Mouse (Mus musculus) hindbrain, embryonic 11.5 days (tissue): ENCODE data around the gene Antxr2. TPM values are rescaled to one million over a fixed set of nuclear protein-coding genes. Genes with fewer than 3 reads are reported as not detected.

Source experiments
- ATAC-seq: fragments of 200-750 bp; cut with Nextera tagmentation; 2 replicates; pipeline ENCODE4 v1.8.0; 2017; ENCODE audit warnings: mild to moderate bottlenecking, moderate TSS enrichment, moderate library complexity; ENCODE audit not compliant: low FRiP score
- DNase-seq: peaks from one replicate; pipeline ENCODE4 v3.0.0-alpha.2; 2015; ENCODE audit warnings: low spot score
- H3K27ac ChIP-seq: fragments of 300-500 bp; sonication (generic); 2 replicates; pipeline ENCODE4 v1.5.1; 2014; ENCODE audit warnings: mild to moderate bottlenecking, low read depth, low read length
- H3K27me3 ChIP-seq: fragments of 300-500 bp; sonication (generic); 2 replicates; pipeline ENCODE4 v1.6.1; 2014; ENCODE audit warnings: mild to moderate bottlenecking, low read length, moderate library complexity, mixed read lengths; ENCODE audit not compliant: control insufficient read depth, insufficient read depth
- H3K36me3 ChIP-seq: fragments of 300-500 bp; sonication (generic); 2 replicates; pipeline ENCODE4 v1.6.1; 2014; ENCODE audit warnings: mild to moderate bottlenecking, low read length, moderate library complexity, mixed read lengths; ENCODE audit not compliant: control insufficient read depth, insufficient read depth
- H3K4me1 ChIP-seq: fragments of 300-500 bp; sonication (generic); replicated peaks from 2 replicates; pipeline ENCODE4 v1.6.1; 2014; ENCODE audit warnings: low read length, mixed read lengths; ENCODE audit not compliant: control insufficient read depth, insufficient read depth
- H3K4me2 ChIP-seq: fragments of 300-500 bp; sonication (generic); replicated peaks from 2 replicates; pipeline ENCODE4 v1.6.1; 2014; ENCODE audit warnings: mild to moderate bottlenecking, low read depth, low read length
- H3K4me3 ChIP-seq: fragments of 300-500 bp; sonication (generic); 2 replicates; pipeline ENCODE4 v1.5.1; 2014; ENCODE audit warnings: low read depth, low read length
- H3K9ac ChIP-seq: fragments of 300-500 bp; sonication (generic); 2 replicates; pipeline ENCODE4 v1.6.1; 2014; ENCODE audit warnings: low read depth, low read length
- H3K9me3 ChIP-seq: fragments of 300-500 bp; sonication (generic); 2 replicates; pipeline ENCODE4 v1.6.1; 2016; ENCODE audit warnings: low read length; ENCODE audit not compliant: control insufficient read depth
- WGBS: fragments of 180-500 bp; shearing (Covaris S2); extraction: QIAGEN DNeasy Blood & Tissue Kit; methylation state at CpG from one replicate; pipeline ENCODE4 v1.1.7; 2014; 5-methylcytosine and 5-hydroxymethylcytosine counted together
- polyA plus RNA-seq: library from polyadenylated mRNA; unstranded; fragments of >200 nt; fragmentation: Nextera tagmentation; extraction: Ambion mirVana; gene quantifications from 2 replicates; pipeline ENCODE4 v1.2.1, GENCODE M21; 2014

Gene Antxr2
- polyA plus RNA-seq, 1 experiment from 2014 or later = 9.5 TPM

DNA sequence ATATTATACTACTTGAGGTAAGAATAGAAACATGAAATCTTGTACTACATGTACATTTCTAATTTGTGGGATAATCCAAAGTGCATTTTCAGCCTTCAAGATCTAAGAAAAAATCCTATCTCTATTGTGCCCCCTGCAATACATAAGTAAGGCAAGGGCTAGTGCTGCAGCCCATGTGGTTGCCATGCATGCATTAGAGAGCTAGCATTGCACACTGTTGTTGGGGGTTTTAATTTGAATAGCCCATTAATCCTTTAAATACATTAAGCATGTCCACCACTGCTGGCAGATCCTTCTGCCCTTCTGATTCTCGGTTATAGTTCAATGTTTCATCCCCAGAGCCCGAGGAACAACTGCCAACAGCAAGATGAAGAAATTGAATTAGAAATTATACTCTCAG, 116.0 kb downstream of the Antxr2 start:
- H3K4me3 ChIP-seq = no peak overlapping the region
- H3K9me3 ChIP-seq = no peaks in the 10 kb centered on the region
- no peak overlapping the region for H3K27ac ChIP-seq
- no peaks in the 10 kb centered on the region for H3K27me3 ChIP-seq
- H3K36me3 ChIP-seq = no peaks in the 10 kb centered on the region
- ATAC-seq (no peak), DNase-seq (no peak)
- no peak overlapping the region for H3K9ac ChIP-seq
- no peak overlapping the region for H3K4me2 ChIP-seq
- H3K4me1 ChIP-seq = no peaks in the 10 kb centered on the region
- WGBS = 81% methylated on average over 2 of the region's 2 CpGs

GRCm38 (mm10) chr5:97913901-97914300, 116.9 kb downstream of the Antxr2 start:
- Histone ChIP-seq H3K9ac (no peak overlapping the region), H3K4me1 (no peaks in the 10 kb centered on the region), H3K36me3 (no peaks in the 10 kb centered on the region), H3K4me3 (no peak overlapping the region), H3K4me2 (no peak overlapping the region), H3K9me3 (no peaks in the 10 kb centered on the region), H3K27ac (no peak overlapping the region), H3K27me3 (no peaks in the 10 kb centered on the region)
- no peak for ATAC-seq
- no peak for DNase-seq
- 95% methylated on average over 6 of the region's 6 CpGs for WGBS

GRCm38 (mm10) chr5:97907482-97907881, 123.4 kb downstream of the Antxr2 start:
- Histone ChIP-seq H3K9me3 (no peaks in the 10 kb centered on the region), H3K9ac (no peak overlapping the region), H3K4me3 (no peak overlapping the region), H3K27me3 (no peaks in the 10 kb centered on the region), H3K4me1 (no peaks in the 10 kb centered on the region), H3K36me3 (no peaks in the 10 kb centered on the region), H3K27ac (no peak overlapping the region), H3K4me2 (no peak overlapping the region)
- 86% methylated on average over 6 of the region's 6 CpGs for WGBS
- ATAC-seq (no peak), DNase-seq (no peak)

DNA sequence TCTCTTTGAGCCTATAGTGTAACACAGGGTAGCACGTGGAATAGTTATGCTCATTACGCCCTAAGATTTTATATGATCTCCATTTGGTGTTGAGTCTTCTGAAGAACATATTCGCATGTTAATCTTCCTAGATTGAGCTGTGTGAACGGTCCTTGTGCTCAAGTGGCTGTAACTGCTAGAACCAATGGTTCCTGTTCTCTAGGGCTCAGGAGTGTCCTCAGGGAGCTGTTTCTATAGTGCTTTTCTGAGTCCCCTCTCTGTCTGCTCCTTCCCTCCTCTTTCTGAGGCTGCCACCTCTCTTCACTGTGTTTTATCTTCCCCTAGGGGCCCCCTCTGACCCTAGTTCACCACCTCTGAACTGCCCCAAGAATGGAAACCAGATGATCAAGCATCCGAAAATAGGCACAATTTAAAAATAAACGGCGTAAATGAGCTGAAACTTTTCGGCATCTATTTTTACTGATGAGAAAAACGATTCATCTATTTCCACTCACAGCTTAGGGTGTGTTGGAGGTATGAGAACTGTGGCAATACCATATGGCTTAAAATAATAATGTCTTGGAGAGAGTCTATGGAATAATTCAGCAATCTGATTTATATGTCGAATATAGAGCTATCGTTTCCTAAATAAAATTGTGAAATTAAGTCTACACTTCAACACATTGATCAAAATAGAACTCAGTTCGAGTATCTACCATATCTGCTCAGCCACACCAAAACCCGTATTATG, 124.1 kb downstream of the Antxr2 start:
- ATAC-seq (no peak), DNase-seq (no peak)
- Histone ChIP-seq H3K27me3 (no peaks in the 10 kb centered on the region), H3K36me3 (no peaks in the 10 kb centered on the region), H3K4me2 (no peak overlapping the region), H3K4me3 (no peak overlapping the region), H3K27ac (no peak overlapping the region), H3K9me3 (no peaks in the 10 kb centered on the region), H3K4me1 (no peaks in the 10 kb centered on the region), H3K9ac (no peak overlapping the region)
- 80% methylated on average over 13 of the region's 13 CpGs for WGBS

DNA sequence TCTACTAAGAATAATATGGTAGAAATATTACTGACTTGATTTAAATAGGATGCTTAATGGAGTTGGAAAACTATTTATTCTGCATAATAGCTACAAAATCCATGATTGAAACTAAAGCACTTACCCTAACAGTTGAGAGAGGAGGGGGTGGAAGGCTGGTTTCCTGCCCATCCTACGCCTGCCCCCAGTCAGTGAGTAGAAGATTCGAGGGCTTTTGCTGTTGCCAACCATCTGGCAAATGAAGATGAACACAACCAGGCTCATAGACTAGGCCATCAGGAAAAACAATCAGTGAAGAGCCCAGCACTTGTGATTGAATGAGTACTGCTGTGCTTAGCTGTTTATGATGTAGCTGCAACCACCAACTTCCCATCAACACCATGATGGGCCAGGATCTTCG, 125.0 kb downstream of the Antxr2 start:
- DNase-seq (no peak), ATAC-seq (no peak)
- Histone ChIP-seq H3K4me2 (no peak overlapping the region), H3K27ac (no peak overlapping the region), H3K36me3 (no peaks in the 10 kb centered on the region), H3K9me3 (no peaks in the 10 kb centered on the region), H3K4me3 (no peak overlapping the region), H3K27me3 (no peaks in the 10 kb centered on the region), H3K4me1 (no peaks in the 10 kb centered on the region), H3K9ac (no peak overlapping the region)
- 86% methylated on average over 3 of the region's 3 CpGs for WGBS

DNA sequence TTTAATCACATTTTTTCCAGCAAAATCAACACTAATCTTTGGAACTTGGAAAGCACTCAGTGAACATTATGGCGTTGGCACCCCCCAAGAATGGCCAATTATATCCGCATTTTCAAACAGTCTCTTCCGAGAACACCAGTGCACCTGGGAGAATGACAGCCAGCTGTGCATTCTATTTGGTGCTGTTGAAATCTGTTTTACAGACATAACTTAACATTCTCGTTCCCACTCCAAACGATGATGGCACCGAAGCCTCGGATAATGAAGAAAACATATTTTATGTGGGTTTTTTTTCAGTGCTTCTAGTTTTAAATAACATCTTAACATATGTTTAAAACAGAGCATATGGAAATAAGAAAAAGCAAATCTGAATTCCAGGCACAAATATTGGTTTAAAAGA, 129.7 kb downstream of the Antxr2 start:
- H3K4me2 ChIP-seq = no peak overlapping the region
- 93% methylated on average over 7 of the region's 7 CpGs for WGBS
- no peak overlapping the region for H3K27ac ChIP-seq
- H3K9me3 ChIP-seq = no peaks in the 10 kb centered on the region
- H3K27me3 ChIP-seq = no peaks in the 10 kb centered on the region
- ATAC-seq (no peak), DNase-seq (no peak)
- H3K4me3 ChIP-seq = no peak overlapping the region
- no peaks in the 10 kb centered on the region for H3K4me1 ChIP-seq
- H3K36me3 ChIP-seq = no peaks in the 10 kb centered on the region
- H3K9ac ChIP-seq = no peak overlapping the region

- no peaks in the 10 kb centered on the region for H3K4me1 ChIP-seq
- no peak overlapping the region for H3K4me2 ChIP-seq
- no peak overlapping the region for H3K27ac ChIP-seq
- DNase-seq (no peak), ATAC-seq (no peak)
- no peaks in the 10 kb centered on the region for H3K27me3 ChIP-seq
- no peak overlapping the region for H3K9ac ChIP-seq
- no peak overlapping the region for H3K4me3 ChIP-seq
- no peaks in the 10 kb centered on the region for H3K36me3 ChIP-seq
- no peaks in the 10 kb centered on the region for H3K9me3 ChIP-seq
- 86% methylated on average over 5 of the region's 5 CpGs for WGBS
Measured at GRCm38 (mm10) chr5:97899321-97899720, 131.5 kb downstream of the Antxr2 start.

GRCm38 (mm10) chr5:97885427-97885826, 145.4 kb downstream of the Antxr2 start:
- Histone ChIP-seq H3K27ac (no peak overlapping the region), H3K36me3 (no peaks in the 10 kb centered on the region), H3K4me2 (no peak overlapping the region), H3K9ac (no peak overlapping the region), H3K27me3 (no peaks in the 10 kb centered on the region), H3K4me3 (no peak overlapping the region), H3K4me1 (no peaks in the 10 kb centered on the region), H3K9me3 (no peaks in the 10 kb centered on the region)
- 96% methylated on average over 6 of the region's 6 CpGs for WGBS
- DNase-seq (no peak), ATAC-seq (no peak)

GRCm38 (mm10) chr5:97884110-97884509, 146.7 kb downstream of the Antxr2 start:
- Histone ChIP-seq H3K27ac (no peak overlapping the region), H3K36me3 (no peaks in the 10 kb centered on the region), H3K9me3 (no peaks in the 10 kb centered on the region), H3K9ac (no peak overlapping the region), H3K4me1 (no peaks in the 10 kb centered on the region), H3K27me3 (no peaks in the 10 kb centered on the region), H3K4me2 (no peak overlapping the region), H3K4me3 (no peak overlapping the region)
- DNase-seq = no peak
- 83% methylated on average over 3 of the region's 3 CpGs for WGBS
- ATAC-seq = no peak
